Mouse (Mus musculus): ENCODE results near the gene Foxred1.

DNA sequence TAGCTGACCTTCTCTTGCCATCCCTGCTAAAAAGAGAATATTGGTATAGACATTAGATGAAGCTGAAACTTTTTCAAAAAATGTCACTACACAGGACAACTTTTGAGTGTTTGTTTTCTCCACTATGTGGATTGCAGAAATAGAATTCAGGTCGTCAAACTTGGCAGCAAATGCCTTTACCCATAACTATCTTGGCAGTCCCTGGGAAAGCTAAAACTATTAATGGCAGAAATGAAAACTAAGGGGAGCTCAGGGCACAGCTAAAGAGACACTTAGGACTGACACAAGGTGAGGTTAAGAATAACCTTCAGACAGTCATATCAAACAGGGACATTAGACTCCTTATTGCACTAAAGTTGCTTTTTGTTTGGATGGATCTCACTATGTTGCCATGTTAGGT is 7.1 kb upstream of the Foxred1 start:
- TF ChIP-seq CTCF (conservative IDR thresholded peaks at IDR 0.05; ENCODE audit: low read length), result no peak
- no peak for TF ChIP-seq NANOG (IDR thresholded peaks at IDR 0.05; ENCODE audit: borderline replicate concordance, low read length)
- TF ChIP-seq POU5F1 (IDR thresholded peaks at IDR 0.05; ENCODE audit: borderline replicate concordance, low read length), result no peak

Measured in E14TG2a.4 (cell line).